Mouse (Mus musculus): ENCODE data around the gene Gm5150.
"Not testable (repeated sequence)": the region's sequence is repeated elsewhere in the genome, so short reads cannot be mapped to it uniquely, and the experiment has no call there.

The Gm5150 gene

DNA sequence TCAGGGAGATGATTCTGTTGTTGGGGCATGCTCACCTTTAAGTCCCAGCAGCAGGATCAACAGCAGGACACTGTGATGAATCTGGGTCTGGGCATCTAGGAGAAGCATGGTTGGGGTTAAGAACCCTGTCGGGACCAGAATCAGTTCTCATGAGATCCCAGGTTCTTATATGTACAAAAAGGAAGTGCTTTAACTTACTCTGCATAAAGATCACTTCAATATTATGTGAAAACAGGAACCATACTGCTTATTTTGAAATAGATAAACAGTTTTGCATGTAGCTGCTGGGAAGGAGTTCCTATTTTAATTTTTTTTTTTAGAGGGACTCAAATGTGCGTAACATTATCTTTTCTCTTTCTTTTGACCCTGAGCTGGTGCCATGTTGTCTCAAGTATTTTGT is at the start of gene Gm5150:
Gene Gm5150, minus strand, starts transcription at position 223 of the 400 bp plus-strand sequence.
- no peak for DNase-seq (ENCODE audit: low read depth)

DNA sequence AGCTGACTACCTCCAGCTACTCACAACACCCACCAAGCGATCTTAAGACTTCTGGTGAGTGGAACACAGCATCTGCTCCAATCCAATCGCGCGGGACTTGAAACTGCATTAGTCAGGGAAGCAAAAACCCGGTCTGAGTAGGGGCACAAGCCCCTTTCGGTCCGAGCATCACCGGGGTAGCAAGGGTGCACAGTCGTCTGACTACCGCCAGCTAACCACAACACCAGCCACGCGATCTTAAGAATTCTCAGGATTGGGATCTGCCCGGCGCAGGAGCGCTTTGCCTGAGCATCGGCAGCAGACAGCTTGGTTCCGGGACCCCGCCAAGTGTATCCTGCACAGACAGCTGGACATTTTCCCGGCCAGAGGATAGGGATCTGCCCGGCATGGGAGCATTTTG is 45.5 kb upstream of the Gm5150 start:
- DNase-seq (ENCODE audit: low read depth), result not testable (repeated sequence)

DNA sequence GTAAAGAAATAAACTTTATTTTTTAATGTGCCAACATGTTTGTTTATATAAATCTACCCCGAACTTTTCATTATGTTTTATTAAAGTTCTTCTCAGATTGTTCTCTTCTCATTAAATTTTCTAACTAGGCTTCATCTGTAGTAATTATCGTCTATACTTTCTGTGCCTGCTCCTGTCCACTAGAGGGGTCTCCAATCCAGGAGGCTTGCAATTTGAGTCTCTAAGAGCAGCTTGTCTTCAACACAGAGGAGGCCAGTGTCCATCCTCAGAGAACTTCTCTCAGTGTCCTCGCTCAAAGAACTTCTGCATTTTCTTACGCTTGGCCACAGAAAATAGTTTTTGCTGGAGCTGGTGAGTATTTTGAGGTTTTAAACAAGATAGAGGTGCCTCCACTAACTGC is 41.1 kb upstream of the Gm5150 start:
- no peak for DNase-seq (ENCODE audit: low read depth)

DNA sequence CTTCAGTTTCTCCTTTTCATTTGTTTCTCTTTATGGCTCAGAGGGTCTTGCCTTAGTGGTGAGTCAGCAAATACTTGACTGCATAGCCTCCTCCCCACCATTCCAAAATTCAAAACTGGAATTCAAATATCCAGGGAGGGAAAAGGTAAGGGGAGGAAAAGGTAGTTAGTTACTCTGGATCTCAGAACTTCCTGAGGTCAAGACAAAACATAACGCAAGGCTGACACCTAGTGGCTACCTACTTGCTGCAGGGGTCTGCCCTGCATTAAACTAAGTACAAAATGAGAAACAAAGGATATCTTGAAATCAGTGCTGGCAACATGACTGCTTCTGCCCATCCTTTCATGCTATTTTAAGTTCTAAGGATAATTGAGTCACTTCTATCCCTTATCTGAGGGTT is 37.1 kb upstream of the Gm5150 start:
- DNase-seq (ENCODE audit: low read depth), result no peak

DNA sequence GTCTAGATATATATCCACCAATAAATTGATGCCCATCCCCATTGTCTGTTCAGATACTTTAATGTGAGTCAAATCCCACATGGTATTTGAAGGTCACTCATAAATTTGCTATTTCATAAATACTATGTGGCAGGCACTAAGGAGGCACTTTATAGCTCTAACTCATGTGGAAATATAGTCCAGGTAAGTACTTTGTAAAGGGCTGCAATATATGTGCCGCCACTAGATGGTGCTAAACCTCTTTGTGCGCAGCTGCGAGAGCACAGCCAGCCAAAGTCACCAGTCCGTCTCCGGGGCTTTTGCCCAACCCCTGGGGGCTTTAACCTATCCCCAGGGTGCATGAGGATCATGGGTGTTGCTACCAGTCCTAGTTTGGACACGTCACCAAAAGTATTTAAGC is 18.8 kb upstream of the Gm5150 start:
- DNase-seq (ENCODE audit: low read depth), result not testable (repeated sequence)

DNA sequence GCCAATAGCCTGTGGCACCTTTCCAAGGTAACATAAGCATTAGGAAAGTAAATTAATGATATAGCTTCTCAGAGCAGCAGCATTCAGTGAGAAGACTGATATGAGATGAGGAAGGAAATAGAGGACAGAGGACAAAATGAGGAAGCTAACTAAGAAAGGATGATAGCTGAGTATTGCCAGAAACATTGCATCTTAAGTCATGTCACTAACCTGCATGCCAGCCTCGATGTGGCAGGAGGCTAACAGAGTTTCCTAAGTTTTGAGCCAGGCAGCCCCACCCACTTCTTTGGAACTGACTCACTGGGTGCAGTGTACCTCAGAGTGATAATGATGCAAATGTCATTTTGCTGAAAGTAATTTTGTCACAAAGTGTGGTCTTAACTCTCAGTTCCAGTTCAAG is 16.0 kb upstream of the Gm5150 start:
- no peak for DNase-seq (ENCODE audit: low read depth)

DNA sequence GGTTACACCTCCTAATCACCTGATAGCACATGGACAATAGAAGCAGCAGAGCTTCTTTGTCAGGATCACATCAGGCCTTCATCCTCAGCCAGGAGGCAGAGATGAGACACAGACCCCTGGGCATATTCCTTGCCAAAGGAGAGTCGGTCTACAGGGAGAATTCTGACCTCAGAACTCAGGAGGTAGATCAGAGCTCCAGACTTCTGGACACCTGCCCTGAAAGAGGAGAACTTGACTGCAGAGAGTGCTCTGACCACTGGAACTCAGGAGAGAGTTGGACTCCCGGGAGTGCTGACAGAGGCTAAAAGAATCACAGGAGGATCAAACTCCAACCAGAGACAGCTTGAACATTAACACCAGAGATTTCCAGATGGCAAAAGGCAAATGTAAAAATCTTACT is 8.2 kb upstream of the Gm5150 start:
- DNase-seq (ENCODE audit: low read depth), result not testable (repeated sequence)

DNA sequence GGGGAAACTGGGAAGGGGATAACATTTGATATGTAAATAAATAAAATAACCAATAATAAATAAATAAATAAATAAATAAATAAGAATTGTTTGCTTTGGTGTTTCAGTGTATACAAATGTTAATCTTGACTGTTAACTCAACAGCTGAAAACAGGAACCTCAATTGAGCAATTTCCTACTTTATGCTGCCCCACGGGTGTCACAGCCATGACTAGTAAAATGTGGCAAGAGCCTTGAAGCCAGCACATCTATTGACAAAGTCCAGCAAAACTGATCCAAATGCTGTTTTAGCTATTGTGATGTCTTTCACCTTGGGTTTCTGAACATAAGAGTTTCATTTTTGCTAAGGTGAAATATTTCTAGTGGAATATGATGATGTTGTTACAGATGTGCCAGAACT is 1.6 kb upstream of the Gm5150 start:
- DNase-seq (ENCODE audit: low read depth), result no peak

DNA sequence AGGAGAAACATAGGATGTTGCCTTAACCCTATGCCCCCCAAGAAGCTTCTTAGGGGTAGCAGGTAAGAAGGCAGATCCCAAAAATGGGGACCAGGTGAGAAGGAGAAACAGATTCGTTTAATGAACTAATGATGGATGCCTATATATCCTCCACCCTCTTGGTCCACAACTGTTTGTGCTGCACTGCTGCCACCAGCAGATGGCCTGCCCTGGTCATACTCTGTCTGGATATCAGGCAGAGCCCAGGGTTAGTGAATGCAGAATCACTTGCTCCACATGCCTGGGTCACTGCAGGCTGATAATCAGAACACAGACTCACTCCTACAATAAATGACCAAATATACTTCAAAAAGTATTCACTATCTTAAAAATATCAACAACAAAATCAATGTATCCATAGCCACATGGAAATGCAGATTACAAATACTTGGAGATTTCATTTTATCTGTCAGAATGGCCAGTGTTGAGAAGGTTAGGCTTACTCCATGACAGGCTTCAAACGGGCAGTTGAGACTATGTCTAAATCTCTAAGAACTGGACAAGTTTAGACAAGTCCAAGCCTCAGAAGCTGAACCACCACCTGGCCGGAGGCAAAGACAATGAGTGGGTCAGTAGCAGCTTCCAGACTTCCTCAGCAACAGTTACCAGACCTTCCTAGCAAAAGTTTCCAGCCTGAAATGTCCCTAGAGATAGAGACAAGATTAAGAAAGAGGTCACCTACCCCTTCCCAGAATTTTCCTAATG is 2.2 kb downstream of the Gm5150 start:
- DNase-seq (ENCODE audit: low read depth), result no peak

DNA sequence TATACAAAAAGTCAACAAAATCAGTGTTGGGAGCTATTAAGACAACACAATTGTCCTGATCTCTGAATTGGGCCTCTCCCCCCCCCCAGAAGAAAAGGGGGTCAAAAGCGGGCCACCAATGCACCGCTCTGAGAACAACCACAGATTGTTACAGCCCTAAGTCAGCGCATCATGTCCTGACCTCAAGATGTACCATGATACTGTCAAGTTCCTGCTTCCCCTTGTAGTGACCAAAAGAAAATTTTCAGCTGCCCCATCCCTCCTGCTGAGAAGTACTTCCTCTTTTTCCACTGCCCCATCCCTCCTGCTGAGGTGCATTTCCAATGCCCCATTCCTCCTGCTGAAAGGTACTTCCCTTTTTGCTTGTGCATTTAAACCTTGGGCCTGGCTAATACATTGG is 6.8 kb downstream of the Gm5150 start:
- DNase-seq (ENCODE audit: low read depth), result not testable (repeated sequence)

DNA sequence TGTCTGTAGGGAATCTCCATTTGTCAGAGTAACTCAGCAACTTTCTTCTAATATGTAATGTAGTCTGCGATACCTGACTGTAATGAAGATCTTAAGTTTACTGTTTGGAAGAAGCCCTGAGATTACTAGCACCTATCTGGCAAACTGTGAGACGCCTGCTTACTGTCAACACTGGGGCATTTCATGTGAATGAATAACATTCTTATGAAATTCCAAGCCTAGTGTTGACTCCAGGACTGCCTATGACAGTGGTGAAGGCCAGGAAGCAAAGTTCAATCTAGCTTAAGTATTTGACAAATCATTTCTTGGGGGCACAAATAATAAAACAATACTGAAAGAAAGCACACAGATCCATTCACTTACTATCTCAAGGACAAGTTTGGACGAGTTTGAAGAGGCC is 24.0 kb downstream of the Gm5150 start:
- no peak for DNase-seq (ENCODE audit: low read depth)

DNA sequence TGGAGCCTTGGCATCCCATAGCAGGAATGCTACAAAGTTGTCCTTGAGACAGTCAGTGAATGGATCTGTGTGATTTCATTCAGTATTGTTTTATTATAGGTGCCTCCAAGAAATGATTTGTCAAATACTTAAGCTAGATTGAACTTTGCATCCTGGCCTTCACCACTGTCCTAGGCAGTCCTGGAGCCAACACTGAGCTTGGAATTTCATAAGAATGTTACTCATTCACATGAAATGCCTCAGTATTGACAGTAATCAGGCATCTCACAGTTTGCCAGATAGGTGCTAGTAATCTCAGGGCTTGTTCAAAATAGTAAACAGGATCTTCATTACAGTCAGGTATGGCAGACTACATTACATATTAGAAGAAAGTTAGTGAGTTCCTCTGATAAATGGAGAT is 49.3 kb downstream of the Gm5150 start:
- no peak for DNase-seq (ENCODE audit: low read depth)
